Mouse (Mus musculus) liver, embryonic 11.5 days (tissue): ENCODE data around the gene Gm42791. TPM values are rescaled to one million over a fixed set of nuclear protein-coding genes. Genes with fewer than 3 reads are reported as not detected.
A peak's percentile ranks its signal among the peaks of the same experiment; 100 is the strongest.

ENCODE experiments used
- ATAC-seq: fragments of 200-750 bp; cut with Nextera tagmentation; replicated peaks from 2 replicates; pipeline ENCODE4 v1.8.0; 2017; ENCODE audit warnings: moderate number of reproducible peaks, mild to moderate bottlenecking, moderate TSS enrichment, moderate library complexity; ENCODE audit not compliant: low FRiP score
- DNase-seq: peaks from one replicate; pipeline ENCODE4 v3.0.0-alpha.2; 2017; ENCODE audit warnings: low spot score
- H3K27ac ChIP-seq: fragments of 300-500 bp; sonication (generic); 2 replicates; pipeline ENCODE4 v1.5.1; 2014; ENCODE audit warnings: mild to moderate bottlenecking, low read depth, low read length, control low read depth
- H3K27me3 ChIP-seq: fragments of 300-500 bp; sonication (generic); replicated peaks from 2 replicates; pipeline ENCODE4 v1.6.1; 2014; ENCODE audit warnings: low read length, mixed read lengths; ENCODE audit not compliant: control insufficient read depth, insufficient read depth
- H3K36me3 ChIP-seq: fragments of 300-500 bp; sonication (generic); 2 replicates; pipeline ENCODE4 v1.6.1; 2014; ENCODE audit warnings: mild to moderate bottlenecking, low read length, moderate library complexity, mixed read lengths; ENCODE audit not compliant: control insufficient read depth, insufficient read depth
- H3K4me1 ChIP-seq: fragments of 300-500 bp; sonication (generic); replicated peaks from 2 replicates; pipeline ENCODE4 v1.6.1; 2014; ENCODE audit warnings: low read length, mixed read lengths; ENCODE audit not compliant: control insufficient read depth, insufficient read depth
- H3K4me2 ChIP-seq: fragments of 300-500 bp; sonication (generic); 2 replicates; pipeline ENCODE4 v1.6.1; 2014; ENCODE audit warnings: mild to moderate bottlenecking, control low read depth, moderate library complexity
- H3K4me3 ChIP-seq: fragments of 300-500 bp; sonication (generic); 2 replicates; pipeline ENCODE4 v1.5.1; 2014; ENCODE audit warnings: low read depth, low read length, control low read depth
- H3K9ac ChIP-seq: fragments of 300-500 bp; sonication (generic); 2 replicates; pipeline ENCODE4 v1.6.1; 2014; ENCODE audit warnings: low read depth, low read length, control low read depth
- H3K9me3 ChIP-seq: fragments of 300-500 bp; sonication (generic); 2 replicates; pipeline ENCODE4 v1.6.1; 2016; ENCODE audit warnings: low read length, inconsistent platforms, mixed read lengths; ENCODE audit not compliant: control insufficient read depth
- WGBS: fragments of 180-500 bp; shearing (Covaris S2); extraction: QIAGEN DNeasy Blood & Tissue Kit; methylation state at CpG from one replicate; pipeline ENCODE4 v1.1.7; 2014; 5-methylcytosine and 5-hydroxymethylcytosine counted together
- polyA plus RNA-seq: library from polyadenylated mRNA; unstranded; fragments of >200 nt; fragmentation: Nextera tagmentation; extraction: Ambion mirVana; gene quantifications from 2 replicates; pipeline ENCODE4 v1.2.1, GENCODE M21; 2014

Gm42791 gene
- polyA plus RNA-seq, 1 experiment from 2014 or later, result not detected

DNA sequence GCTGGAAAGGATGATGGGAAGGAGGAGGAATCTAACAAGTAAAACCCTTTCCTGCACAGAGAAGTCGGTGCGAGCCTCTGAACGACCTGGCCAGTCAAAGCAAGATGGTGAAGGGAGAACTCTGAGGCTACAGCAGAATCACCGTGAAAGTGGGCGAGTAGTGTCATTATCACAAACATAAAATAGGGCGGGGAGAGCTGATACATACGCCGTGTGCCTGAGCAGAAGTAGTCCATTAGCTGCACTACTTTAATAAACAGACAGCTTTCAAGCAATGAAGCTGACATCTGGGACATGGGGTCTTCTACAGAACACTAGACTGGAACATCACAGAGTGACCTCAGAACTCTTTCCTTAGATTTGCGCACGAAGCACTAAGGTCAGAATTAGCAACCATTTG is 98.4 kb downstream of the Gm42791 start:
- Histone ChIP-seq H3K36me3 (peaks cover 17% of the 10 kb centered on the region), H3K4me3 (no peak overlapping the region), H3K4me1 (peaks cover 34% of the 10 kb centered on the region), H3K4me2 (peak overlapping the region; percentile 51), H3K27ac (peak overlapping the region; percentile 99), H3K9me3 (no peaks in the 10 kb centered on the region), H3K27me3 (no peaks in the 10 kb centered on the region), H3K9ac (no peak overlapping the region; the same call in 1 of the 2 replicates)
- WGBS, result 62% methylated on average over 10 of the region's 10 CpGs
- DNase-seq (no peak), ATAC-seq (no peak; the same call in 1 of the 2 replicates)

DNA sequence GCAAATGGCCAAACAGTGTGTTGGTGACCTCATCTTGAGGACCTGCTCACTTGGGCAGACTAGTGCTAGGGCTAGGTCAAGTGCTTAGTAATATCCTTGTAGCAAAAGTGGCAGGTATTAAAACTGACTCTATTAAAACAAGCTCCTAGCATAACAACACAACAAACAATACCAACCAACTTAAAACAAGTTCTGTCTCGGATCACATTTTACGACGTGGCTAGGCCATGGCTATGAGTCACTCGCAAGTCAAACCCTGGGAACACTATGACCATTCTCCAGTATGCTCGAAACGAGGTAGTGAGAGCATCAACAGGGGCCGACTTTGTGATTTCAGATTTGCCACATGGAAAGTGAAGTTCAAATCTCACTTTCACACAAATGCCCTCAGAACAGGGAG is 99.1 kb downstream of the Gm42791 start:
- ATAC-seq, result no peak
- no peaks in the 10 kb centered on the region for H3K27me3 ChIP-seq
- 89% methylated on average over 7 of the region's 7 CpGs for WGBS
- DNase-seq, result no peak
- peaks cover 34% of the 10 kb centered on the region for H3K4me1 ChIP-seq
- H3K4me2 ChIP-seq, result no peak overlapping the region
- peaks cover 21% of the 10 kb centered on the region for H3K36me3 ChIP-seq
- no peak overlapping the region for H3K9ac ChIP-seq
- peak overlapping the region; percentile 99 for H3K27ac ChIP-seq
- no peak overlapping the region for H3K4me3 ChIP-seq
- no peaks in the 10 kb centered on the region for H3K9me3 ChIP-seq

GRCm38 (mm10) chr5:148895034-148895433 is 99.9 kb downstream of the Gm42791 start:
- DNase-seq, result no peak
- Histone ChIP-seq H3K9me3 (no peaks in the 10 kb centered on the region), H3K9ac (no peak overlapping the region), H3K4me1 (peaks cover 34% of the 10 kb centered on the region), H3K4me3 (no peak overlapping the region), H3K27me3 (no peaks in the 10 kb centered on the region), H3K36me3 (peaks cover 26% of the 10 kb centered on the region), H3K4me2 (no peak overlapping the region), H3K27ac (no peak overlapping the region)
- WGBS, result 72% methylated on average over 5 of the region's 5 CpGs
- no peak for ATAC-seq

- H3K4me1 ChIP-seq, result peaks cover 8% of the 10 kb centered on the region
- H3K27me3 ChIP-seq, result no peaks in the 10 kb centered on the region
- WGBS, result 88% methylated on average over 4 of the region's 4 CpGs
- H3K9me3 ChIP-seq, result no peaks in the 10 kb centered on the region
- no peak overlapping the region for H3K9ac ChIP-seq
- H3K4me3 ChIP-seq, result no peak overlapping the region
- DNase-seq, result no peak
- no peak overlapping the region for H3K27ac ChIP-seq
- H3K36me3 ChIP-seq, result peaks cover 26% of the 10 kb centered on the region
- H3K4me2 ChIP-seq, result no peak overlapping the region
- ATAC-seq, result no peak
Observed at GRCm38 (mm10) chr5:148890237-148890636, 104.7 kb downstream of the Gm42791 start.

GRCm38 (mm10) chr5:148888032-148888431 is 106.9 kb downstream of the Gm42791 start:
- Histone ChIP-seq H3K4me1 (peaks cover 4% of the 10 kb centered on the region; the same call in 1 of the 2 replicates), H3K4me3 (no peak overlapping the region), H3K27ac (no peak overlapping the region), H3K27me3 (no peaks in the 10 kb centered on the region), H3K9me3 (no peaks in the 10 kb centered on the region), H3K4me2 (no peak overlapping the region), H3K9ac (no peak overlapping the region), H3K36me3 (peaks cover 19% of the 10 kb centered on the region; the same call in 1 of the 2 replicates)
- WGBS, result 83% methylated on average over 6 of the region's 6 CpGs
- DNase-seq, result no peak
- ATAC-seq, result no peak

- H3K4me2 ChIP-seq, result peak overlapping the region; percentile 75
- H3K9me3 ChIP-seq, result no peaks in the 10 kb centered on the region
- peak overlapping the region; percentile 44 for H3K4me3 ChIP-seq
- peaks cover 9% of the 10 kb centered on the region; the same call in 1 of the 2 replicates for H3K36me3 ChIP-seq
- H3K27ac ChIP-seq, result no peak overlapping the region
- 28% methylated on average over 22 of the region's 22 CpGs for WGBS
- peak overlapping the region; percentile 68 for H3K9ac ChIP-seq
- no peaks in the 10 kb centered on the region for H3K27me3 ChIP-seq
- peaks cover 4% of the 10 kb centered on the region; the same call in 1 of the 2 replicates for H3K4me1 ChIP-seq
- peak; percentile 100 for ATAC-seq
- DNase-seq, result peak; percentile 69
Observed at GRCm38 (mm10) chr5:148885821-148886609, 108.9 kb downstream of the Gm42791 start.

GRCm38 (mm10) chr5:148883671-148884070 is 111.3 kb downstream of the Gm42791 start:
- WGBS, result 83% methylated on average over 8 of the region's 8 CpGs
- Histone ChIP-seq H3K27ac (no peak overlapping the region), H3K36me3 (peaks cover 9% of the 10 kb centered on the region)

GRCm38 (mm10) chr5:148879218-148879617 is 115.7 kb downstream of the Gm42791 start:
- H3K4me1 ChIP-seq, result no peaks in the 10 kb centered on the region
- 85% methylated on average over 6 of the region's 6 CpGs for WGBS
- no peak for DNase-seq
- no peak overlapping the region for H3K27ac ChIP-seq
- H3K4me2 ChIP-seq, result no peak overlapping the region
- ATAC-seq, result no peak
- H3K9me3 ChIP-seq, result peaks cover 3% of the 10 kb centered on the region; the same call in 1 of the 2 replicates
- H3K9ac ChIP-seq, result no peak overlapping the region
- no peak overlapping the region for H3K4me3 ChIP-seq
- peaks cover 14% of the 10 kb centered on the region for H3K36me3 ChIP-seq
- no peaks in the 10 kb centered on the region for H3K27me3 ChIP-seq

More at GRCm38 (mm10) chr5:148883671-148884070, 111.3 kb downstream of the Gm42791 start:
- no peak overlapping the region for H3K9ac ChIP-seq
- H3K4me1 ChIP-seq, result peaks cover 4% of the 10 kb centered on the region; the same call in 1 of the 2 replicates
- no peak for ATAC-seq
- H3K9me3 ChIP-seq, result peaks cover 3% of the 10 kb centered on the region; the same call in 1 of the 2 replicates
- no peak overlapping the region for H3K4me3 ChIP-seq
- no peaks in the 10 kb centered on the region for H3K27me3 ChIP-seq
- no peak for DNase-seq
- H3K4me2 ChIP-seq, result no peak overlapping the region

DNA sequence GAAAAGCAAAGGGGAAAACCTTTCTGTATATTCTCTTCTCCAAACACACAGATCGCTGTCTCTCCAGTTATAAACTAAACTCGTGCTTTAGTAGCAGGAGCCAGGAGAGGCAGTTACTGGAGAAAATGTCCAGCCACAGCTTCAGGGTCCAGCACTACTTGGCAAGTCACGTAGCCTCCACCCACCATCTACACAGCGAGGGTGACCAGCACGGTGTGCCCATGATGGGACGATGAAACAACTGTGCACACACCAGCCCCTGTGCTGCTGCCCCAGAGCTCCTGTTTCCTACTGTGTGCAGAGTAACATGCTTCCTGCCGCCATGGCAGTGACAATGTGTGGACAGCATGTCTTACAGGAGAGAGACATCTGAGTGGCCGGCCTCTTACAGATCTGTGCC is 121.8 kb downstream of the Gm42791 start:
- ATAC-seq, result no peak
- no peak for DNase-seq
- Histone ChIP-seq H3K4me1 (0 out of 2 replicates have a peak, but pooled peaks cover 2% of the 10 kb centered on the region), H3K27me3 (no peaks in the 10 kb centered on the region), H3K9ac (no peak overlapping the region), H3K4me2 (no peak overlapping the region), H3K4me3 (no peak overlapping the region), H3K9me3 (no peaks in the 10 kb centered on the region), H3K27ac (no peak overlapping the region), H3K36me3 (peaks cover 4% of the 10 kb centered on the region; the same call in 1 of the 2 replicates)
- WGBS, result 86% methylated on average over 8 of the region's 8 CpGs
